Mouse (Mus musculus) limb, embryonic 10.5 days (tissue): ENCODE measurements around the gene Fbn1. TPM values are rescaled to one million over a fixed set of nuclear protein-coding genes. Genes with fewer than 3 reads are reported as not detected.
"Not testable (repeated sequence)": the region's sequence is repeated elsewhere in the genome, so short reads cannot be mapped to it uniquely, and the experiment has no call there.

ENCODE experiments used
- DNase-seq: peaks from one replicate; pipeline ENCODE4 v3.0.0-alpha.2; 2017; ENCODE audit warnings: low spot score
- H3K27ac ChIP-seq: fragments of 300-500 bp; sonication (generic); 2 replicates; pipeline ENCODE4 v1.5.1; 2016; ENCODE audit warnings: mild to moderate bottlenecking
- H3K27me3 ChIP-seq: fragments of 300-500 bp; sonication (generic); 2 replicates; pipeline ENCODE4 v1.6.1; 2016; ENCODE audit warnings: low read depth, mild to moderate bottlenecking; ENCODE audit not compliant: poor library complexity, severe bottlenecking
- H3K36me3 ChIP-seq: fragments of 300-500 bp; sonication (generic); 2 replicates; pipeline ENCODE4 v1.6.1; 2016; ENCODE audit warnings: mild to moderate bottlenecking, moderate library complexity
- H3K4me1 ChIP-seq: fragments of 300-500 bp; sonication (generic); 2 replicates; pipeline ENCODE4 v1.6.1; 2016
- H3K4me3 ChIP-seq: fragments of 300-500 bp; sonication (generic); 2 replicates; pipeline ENCODE4 v1.5.1; 2016; ENCODE audit warnings: mild to moderate bottlenecking, moderate library complexity
- H3K9me3 ChIP-seq: fragments of 300-500 bp; sonication (generic); replicated peaks from 2 replicates; pipeline ENCODE4 v1.6.1; 2016; ENCODE audit warnings: mild to moderate bottlenecking
- WGBS: fragments of 180-500 bp; shearing (Covaris S2); methylation state at CpG from one replicate; pipeline ENCODE4 v1.1.7; 2016; 5-methylcytosine and 5-hydroxymethylcytosine counted together
- polyA plus RNA-seq: library from polyadenylated mRNA; unstranded; fragments of >200 nt; fragmentation: Nextera tagmentation; extraction: Ambion mirVana; gene quantifications from 2 replicates; pipeline ENCODE4 v1.2.1, GENCODE M21; 2016

Fbn1 gene
- polyA plus RNA-seq, 1 experiment from 2014 or later = 5.6 TPM

DNA sequence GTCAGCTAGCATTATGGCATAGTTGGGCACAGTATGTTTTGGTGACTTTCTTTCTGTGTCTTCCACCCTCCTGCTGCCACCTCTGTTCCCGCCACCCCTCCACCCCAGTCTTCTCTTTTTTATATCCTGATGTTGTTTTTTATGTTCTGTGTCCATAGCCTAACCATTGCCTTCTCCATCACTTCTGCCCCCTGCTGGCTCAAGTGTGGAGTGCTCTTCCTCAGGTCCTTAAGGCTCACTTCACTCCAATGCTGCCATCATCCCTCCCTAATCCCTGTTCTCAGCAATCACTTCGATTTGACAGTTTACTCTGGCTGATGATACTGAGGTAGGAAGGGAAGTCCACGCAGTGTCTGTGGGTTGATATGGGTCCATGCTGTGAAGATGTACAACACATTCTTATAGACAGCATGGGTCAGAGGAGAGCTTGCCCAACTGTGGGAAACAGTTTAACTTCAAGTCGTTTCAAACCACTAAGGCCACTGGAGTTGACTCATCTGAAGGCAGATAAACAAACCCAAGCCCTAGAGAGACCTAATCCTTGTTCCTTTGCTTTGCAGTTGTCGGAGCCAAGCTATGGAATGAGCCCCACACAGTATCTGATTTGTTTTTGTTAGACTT, 203.9 kb downstream of the Fbn1 start:
- WGBS = 82% methylated on average over 5 of the region's 5 CpGs
- H3K27ac ChIP-seq = no peak overlapping the region
- DNase-seq = no peak
- no peak overlapping the region for H3K4me3 ChIP-seq
- peaks cover 7% of the 10 kb centered on the region; the same call in 1 of the 2 replicates for H3K4me1 ChIP-seq
- no peaks in the 10 kb centered on the region for H3K27me3 ChIP-seq
- H3K9me3 ChIP-seq = no peaks in the 10 kb centered on the region
- peaks cover 24% of the 10 kb centered on the region; the same call in 1 of the 2 replicates for H3K36me3 ChIP-seq

DNA sequence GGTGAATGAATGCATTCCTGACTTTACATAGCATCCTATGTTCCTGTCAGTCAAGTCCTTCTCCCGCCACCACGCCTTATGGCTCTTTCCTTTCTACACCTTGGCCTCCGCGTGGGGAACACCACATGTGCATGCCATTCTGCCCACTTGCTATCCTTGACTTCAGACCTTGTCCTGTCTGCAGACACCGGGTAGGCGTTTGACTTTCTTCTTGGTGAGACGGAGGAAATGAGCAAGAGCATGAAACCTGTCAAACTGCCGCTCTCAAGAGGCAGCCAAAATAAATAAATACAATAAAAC, 205.2 kb downstream of the Fbn1 start:
- no peak for DNase-seq
- Histone ChIP-seq H3K27me3 (no peaks in the 10 kb centered on the region), H3K9me3 (no peaks in the 10 kb centered on the region), H3K27ac (no peak overlapping the region; the same call in 1 of the 2 replicates), H3K4me1 (peaks cover 13% of the 10 kb centered on the region), H3K4me3 (no peak overlapping the region), H3K36me3 (peaks cover 19% of the 10 kb centered on the region; the same call in 1 of the 2 replicates)
- 82% methylated on average over 8 of the region's 8 CpGs for WGBS

DNA sequence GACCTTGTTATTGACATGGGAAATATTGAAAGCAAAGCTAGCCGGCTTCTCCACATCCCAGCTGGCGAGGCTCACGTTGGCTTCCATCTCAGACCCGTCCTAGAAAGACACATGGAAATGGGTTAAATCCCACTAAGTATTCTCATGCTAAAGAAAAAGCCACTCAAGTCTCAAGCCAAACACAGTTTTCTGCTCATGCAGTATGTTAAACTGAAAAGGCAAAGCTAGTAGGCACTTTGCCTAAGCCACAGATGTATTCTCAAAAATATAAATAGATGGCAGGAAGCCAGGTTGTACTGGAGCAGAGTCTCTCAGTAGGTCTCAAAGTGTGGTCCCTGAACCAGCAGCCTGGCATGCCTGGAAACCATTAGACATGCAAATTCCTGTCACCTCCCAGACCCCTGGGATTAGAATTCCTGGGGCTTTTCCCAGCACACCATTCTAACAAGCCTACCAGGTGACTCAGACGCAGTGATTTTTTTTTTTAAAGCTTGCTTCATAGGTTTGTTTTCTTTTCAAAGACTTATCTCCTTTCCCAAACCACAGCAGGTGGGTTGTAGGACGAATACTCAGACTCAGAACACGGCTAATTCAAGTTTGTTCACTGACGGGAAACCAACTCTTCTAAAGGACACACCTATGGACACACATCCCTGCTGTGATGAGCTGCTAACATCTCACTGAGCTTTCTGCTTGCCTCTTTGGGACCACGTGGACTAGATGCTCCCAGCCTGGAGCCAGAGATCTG, 205.7 kb downstream of the Fbn1 start:
- Histone ChIP-seq H3K36me3 (peaks cover 18% of the 10 kb centered on the region; the same call in 1 of the 2 replicates), H3K4me3 (no peak overlapping the region), H3K9me3 (no peaks in the 10 kb centered on the region), H3K4me1 (peaks cover 14% of the 10 kb centered on the region), H3K27ac (no peak overlapping the region; the same call in 1 of the 2 replicates), H3K27me3 (no peaks in the 10 kb centered on the region)
- WGBS = 62% methylated on average over 9 of the region's 9 CpGs
- no peak for DNase-seq

DNA sequence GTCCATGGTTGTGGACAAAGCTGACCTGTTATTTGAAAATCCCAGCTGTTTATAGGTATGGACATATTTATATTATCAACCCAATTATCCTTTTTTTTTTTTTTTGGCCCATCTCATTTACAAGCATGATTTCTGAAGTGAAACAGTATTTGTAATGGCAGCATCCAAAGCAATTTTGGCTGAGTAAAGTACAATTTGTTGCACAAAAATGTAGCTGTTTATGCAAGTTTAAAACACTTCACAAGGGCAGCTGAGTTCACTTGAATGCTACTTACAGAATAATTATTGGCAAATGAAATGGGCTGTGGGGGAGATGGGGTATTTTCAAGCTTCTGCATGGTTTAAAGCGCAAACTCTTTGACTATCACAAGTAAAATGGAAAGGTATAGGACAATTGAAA, 209.0 kb downstream of the Fbn1 start:
- DNase-seq = no peak
- no peak overlapping the region for H3K4me3 ChIP-seq
- H3K27me3 ChIP-seq = no peaks in the 10 kb centered on the region
- H3K4me1 ChIP-seq = peaks cover 14% of the 10 kb centered on the region
- WGBS = 98% methylated on average over 1 of the region's 1 CpGs
- no peak overlapping the region for H3K27ac ChIP-seq
- peaks cover 9% of the 10 kb centered on the region; the same call in 1 of the 2 replicates for H3K36me3 ChIP-seq
- no peaks in the 10 kb centered on the region for H3K9me3 ChIP-seq

DNA sequence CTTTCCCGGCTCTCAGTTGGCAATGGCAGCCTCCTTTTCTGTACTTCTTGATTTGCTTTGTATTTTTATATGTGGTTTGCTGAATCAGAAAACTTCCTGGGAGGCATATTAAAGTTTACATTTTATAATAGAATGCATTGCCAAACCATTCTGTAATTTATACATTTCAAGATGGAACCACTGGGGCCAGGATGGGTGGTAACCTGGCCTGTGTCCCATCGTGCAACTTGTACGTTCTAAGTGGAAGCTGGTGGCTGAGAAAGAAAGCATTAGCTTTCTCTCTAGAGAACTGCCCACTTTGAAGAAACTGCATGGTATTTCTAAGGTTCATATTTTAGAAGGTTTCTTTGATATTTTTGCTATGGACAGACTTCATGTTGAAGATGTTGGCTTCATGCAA, 212.3 kb downstream of the Fbn1 start:
- Histone ChIP-seq H3K4me3 (no peak overlapping the region), H3K9me3 (no peaks in the 10 kb centered on the region), H3K36me3 (no peaks in the 10 kb centered on the region), H3K27ac (no peak overlapping the region), H3K4me1 (peaks cover 6% of the 10 kb centered on the region; the same call in 1 of the 2 replicates), H3K27me3 (no peaks in the 10 kb centered on the region)
- no peak for DNase-seq
- 94% methylated on average over 3 of the region's 3 CpGs for WGBS

DNA sequence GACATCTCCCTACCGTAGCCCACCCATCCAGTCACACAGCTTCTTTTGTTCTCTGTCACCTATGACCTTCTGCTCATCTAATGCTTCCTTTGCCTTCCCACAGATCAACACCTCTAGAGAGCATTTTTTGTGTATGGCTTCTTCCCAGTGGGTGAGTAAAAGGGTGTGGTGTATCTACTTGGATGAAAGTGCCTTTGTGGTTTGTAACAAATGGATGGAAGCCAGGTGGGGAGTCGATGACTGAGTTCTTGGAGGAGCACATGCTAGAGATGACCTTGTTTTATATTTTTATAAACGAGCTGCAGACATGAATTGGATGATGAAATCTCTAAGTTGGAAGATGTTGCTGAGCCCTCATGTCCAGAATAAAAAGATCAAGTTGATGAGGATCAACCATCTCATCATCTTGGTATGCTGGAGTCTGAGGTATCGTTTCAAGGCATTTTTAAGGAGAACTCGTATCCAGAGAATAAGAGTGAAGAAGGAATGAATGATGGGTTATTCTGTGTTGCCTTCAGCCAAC, 213.8 kb downstream of the Fbn1 start:
- WGBS = 92% methylated on average over 5 of the region's 5 CpGs
- Histone ChIP-seq H3K27me3 (no peaks in the 10 kb centered on the region), H3K9me3 (no peaks in the 10 kb centered on the region), H3K4me1 (peaks cover 6% of the 10 kb centered on the region; the same call in 1 of the 2 replicates), H3K27ac (no peak overlapping the region), H3K4me3 (no peak overlapping the region), H3K36me3 (no peaks in the 10 kb centered on the region)
- no peak for DNase-seq

DNA sequence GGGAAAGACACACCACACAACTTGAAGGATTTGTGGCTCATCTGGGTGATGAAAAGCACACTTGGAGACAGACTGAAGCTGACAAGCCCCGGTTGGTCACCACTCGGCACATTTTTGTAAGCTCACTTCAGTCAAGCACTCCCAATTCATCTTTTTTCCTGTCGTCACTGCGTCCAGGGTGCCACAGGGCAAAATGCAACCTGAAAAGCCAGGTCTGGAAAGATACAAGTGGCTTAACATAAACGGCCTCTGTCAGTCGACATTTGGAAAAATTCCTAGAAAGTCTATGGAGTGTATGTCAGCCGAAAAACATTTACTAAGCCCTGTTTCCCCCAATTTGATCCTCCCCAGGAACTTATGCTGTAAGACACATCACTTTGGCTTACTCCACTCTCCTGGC, 215.2 kb downstream of the Fbn1 start:
- Histone ChIP-seq H3K27me3 (no peaks in the 10 kb centered on the region), H3K4me1 (0 out of 2 replicates have a peak, but pooled peaks cover 1% of the 10 kb centered on the region), H3K4me3 (no peak overlapping the region), H3K27ac (no peak overlapping the region), H3K36me3 (no peaks in the 10 kb centered on the region), H3K9me3 (no peaks in the 10 kb centered on the region)
- DNase-seq = no peak
- WGBS = 75% methylated on average over 7 of the region's 7 CpGs

DNA sequence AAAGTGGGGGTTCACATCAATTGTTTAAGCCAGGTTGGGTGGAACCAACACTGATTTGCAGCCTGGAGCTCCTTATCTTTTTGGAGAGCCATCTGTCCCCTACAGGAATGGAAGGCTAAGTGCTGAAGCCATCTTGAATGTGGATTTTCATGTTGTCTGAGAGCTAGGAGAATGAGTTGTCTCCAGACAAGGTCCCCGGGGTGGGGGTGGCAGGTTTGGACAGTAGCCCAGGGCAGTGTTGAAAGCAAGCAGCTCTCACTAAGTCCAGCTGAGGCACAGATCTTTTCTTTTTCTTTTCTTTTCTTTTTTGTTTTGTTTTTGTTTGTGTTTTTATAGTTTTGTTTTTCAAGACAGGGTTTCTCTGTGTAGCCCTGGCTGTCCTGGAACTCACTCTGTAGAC, 216.7 kb downstream of the Fbn1 start:
- no peaks in the 10 kb centered on the region for H3K9me3 ChIP-seq
- no peak overlapping the region for H3K4me3 ChIP-seq
- no peaks in the 10 kb centered on the region for H3K4me1 ChIP-seq
- WGBS = 91% methylated on average over 1 of the region's 1 CpGs
- no peaks in the 10 kb centered on the region for H3K27me3 ChIP-seq
- DNase-seq = no peak
- no peaks in the 10 kb centered on the region for H3K36me3 ChIP-seq
- no peak overlapping the region for H3K27ac ChIP-seq

DNA sequence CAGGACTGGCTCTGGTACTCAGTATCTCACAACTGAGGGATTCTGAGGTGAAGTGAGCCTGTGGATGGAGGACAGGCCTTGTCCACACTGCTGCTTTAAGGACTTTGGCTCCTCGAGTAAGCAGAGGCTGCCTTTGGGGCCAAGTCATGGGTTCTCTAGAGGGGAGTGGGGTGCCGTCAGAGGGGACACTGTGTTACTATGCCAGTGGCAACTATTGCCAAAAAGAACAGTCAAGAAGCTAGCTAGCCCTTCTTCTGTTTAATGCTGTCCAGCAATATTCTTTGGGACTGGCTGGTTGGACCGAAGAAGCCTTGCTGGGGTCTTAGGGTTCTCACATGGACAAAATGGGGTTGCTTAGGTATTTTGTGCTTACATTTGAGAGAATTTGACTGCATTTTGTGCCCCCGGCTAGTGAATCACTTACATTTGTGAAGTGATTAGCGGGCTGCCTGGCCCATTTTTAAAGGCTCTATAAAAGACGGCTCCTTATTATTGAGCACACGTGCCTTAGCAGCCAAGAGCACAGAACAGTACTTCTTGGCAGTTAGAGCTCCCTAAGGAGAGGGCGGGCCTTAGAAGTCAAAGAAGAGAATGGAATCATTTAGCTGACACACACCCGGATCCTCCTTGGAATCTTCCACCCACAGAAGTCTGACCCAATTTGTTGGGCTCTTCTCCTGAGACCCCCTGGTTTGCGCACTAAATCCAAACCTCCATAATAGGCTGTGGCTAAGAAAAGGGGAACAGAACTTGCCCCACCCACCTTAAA, 217.4 kb downstream of the Fbn1 start:
- no peaks in the 10 kb centered on the region for H3K4me1 ChIP-seq
- H3K9me3 ChIP-seq = no peaks in the 10 kb centered on the region
- no peak for DNase-seq
- no peaks in the 10 kb centered on the region for H3K36me3 ChIP-seq
- no peak overlapping the region for H3K27ac ChIP-seq
- H3K27me3 ChIP-seq = no peaks in the 10 kb centered on the region
- H3K4me3 ChIP-seq = no peak overlapping the region
- 86% methylated on average over 10 of the region's 10 CpGs for WGBS

DNA sequence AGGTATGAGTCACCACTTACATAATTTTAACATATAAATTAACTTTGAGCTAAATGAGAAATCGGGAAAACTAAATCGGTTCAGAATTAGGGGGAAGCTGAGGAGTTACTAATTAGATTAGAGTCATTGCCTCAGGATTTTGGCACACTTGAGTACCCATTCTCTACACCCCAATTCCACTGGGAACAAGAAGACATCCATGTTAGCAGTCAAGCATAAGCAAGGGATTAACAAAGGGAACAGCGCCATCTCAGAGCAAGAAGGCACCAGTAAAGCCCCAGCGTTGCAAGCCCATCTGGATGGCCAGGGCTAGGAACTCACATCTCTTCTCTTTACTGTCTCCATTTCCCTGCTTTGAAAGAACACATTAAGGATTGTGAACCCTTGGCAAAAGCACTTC, 222.0 kb downstream of the Fbn1 start:
- Histone ChIP-seq H3K27me3 (no peaks in the 10 kb centered on the region), H3K36me3 (no peaks in the 10 kb centered on the region), H3K9me3 (no peaks in the 10 kb centered on the region), H3K27ac (no peak overlapping the region), H3K4me3 (no peak overlapping the region), H3K4me1 (peaks cover 7% of the 10 kb centered on the region)
- 90% methylated on average over 4 of the region's 4 CpGs for WGBS
- DNase-seq = no peak

DNA sequence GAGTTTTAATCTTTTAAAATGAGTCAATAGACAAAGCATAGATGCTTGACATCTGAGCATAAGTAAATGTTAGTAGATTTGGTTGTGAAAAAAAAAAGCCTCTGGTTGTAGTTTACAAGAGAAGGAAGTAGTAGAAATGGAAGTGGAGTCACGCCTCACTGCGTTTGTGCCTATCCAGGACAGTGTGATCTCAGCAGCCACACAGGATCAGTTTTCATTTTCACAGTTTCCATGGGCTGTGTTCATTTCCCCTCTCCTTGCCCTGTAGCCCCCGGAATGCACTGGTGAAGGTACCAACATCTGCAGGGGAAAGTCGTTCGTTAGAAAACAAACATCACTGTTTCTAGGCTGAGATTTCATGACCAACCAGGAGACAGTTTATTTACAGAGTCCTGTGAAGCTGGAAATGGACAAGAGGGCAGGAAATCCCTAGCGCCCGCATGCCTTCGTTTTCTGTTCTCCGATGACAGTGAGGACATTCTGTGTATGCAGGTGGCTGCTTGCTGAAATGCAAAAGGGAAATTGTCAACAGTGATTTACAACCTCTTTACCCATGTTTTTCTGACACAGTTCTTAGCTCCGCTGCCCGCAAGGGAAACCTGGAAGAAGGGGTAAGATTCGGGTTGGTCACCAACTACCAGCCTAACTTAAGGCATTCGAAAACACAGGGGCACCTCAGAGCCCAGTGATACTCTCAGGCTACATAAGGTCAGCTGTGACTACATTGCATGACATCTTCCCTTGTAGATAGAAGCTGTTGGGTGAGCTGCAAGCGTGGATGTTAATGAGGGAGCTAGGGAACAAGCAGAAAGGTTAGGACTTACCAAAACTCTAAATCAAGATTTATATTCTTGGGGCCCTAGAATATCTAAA, 225.2 kb downstream of the Fbn1 start:
- no peaks in the 10 kb centered on the region for H3K27me3 ChIP-seq
- no peak overlapping the region for H3K4me3 ChIP-seq
- H3K36me3 ChIP-seq = no peaks in the 10 kb centered on the region
- DNase-seq = no peak
- H3K9me3 ChIP-seq = no peaks in the 10 kb centered on the region
- no peak overlapping the region for H3K27ac ChIP-seq
- H3K4me1 ChIP-seq = peaks cover 7% of the 10 kb centered on the region
- WGBS = 71% methylated on average over 14 of the region's 14 CpGs

DNA sequence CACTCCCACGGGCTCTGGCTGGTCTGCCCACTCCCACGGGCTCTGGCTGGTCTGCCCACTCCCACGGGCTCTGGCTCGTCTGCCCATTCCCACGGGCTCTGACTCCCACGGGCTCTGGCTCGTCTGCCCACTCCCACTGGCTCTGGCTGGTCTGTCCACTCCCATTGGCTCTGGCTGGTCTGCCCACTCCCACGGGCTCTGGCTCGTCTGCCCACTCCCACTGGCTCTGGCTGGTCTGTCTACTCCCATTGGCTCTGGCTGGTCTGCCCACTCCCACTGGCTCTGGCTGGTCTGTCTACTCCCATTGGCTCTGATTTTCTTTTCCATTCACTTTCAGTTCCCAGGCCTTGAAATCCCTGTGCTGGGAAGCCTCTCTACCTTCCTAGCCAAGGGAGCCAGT, 227.8 kb downstream of the Fbn1 start:
- H3K36me3 ChIP-seq, H3K4me3 ChIP-seq, H3K27ac ChIP-seq, DNase-seq, H3K27me3 ChIP-seq, H3K4me1 ChIP-seq, H3K9me3 ChIP-seq: not testable (repeated sequence)
- 88% methylated on average over 9 of the region's 9 CpGs for WGBS
